13 mouse cellular contexts compared by ENCODE assay signal in the genomic region with DNA sequence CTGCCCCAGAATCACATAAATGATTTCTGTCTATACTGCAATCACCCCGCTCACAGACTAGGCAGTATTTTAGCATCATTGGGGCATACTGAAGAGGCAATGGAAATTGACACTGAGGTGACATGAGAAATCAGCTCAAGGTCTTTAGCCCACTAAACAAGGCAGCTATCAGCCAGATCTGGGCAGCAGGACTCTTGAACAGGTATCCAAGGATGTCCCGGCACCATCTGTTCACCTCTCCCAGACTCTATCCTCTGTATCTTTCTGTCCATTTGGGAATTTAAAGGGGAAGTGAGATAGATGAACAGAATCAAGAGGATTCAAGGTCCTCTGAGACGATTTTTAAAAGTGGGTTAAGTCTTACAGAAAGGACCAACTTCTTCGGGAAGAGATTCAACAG.
"Had no signal": no experiment of that assay in that cellular context is flagged by ENCODE, and none has a peak within 500 bp of the region (broad histone marks: within the 10 kb centered on the region; RNA-seq: fewer than 3 reads in every experiment).

No protein-coding gene starts in this region.

- H3K4me3 ChIP-seq: limb, embryonic 13.5 days; midbrain, embryonic 10.5 days had no signal

- H3K9ac ChIP-seq: limb, embryonic 13.5 days; liver, embryonic 14.5 days had no signal

- DNase-seq: kidney, postnatal 14 days; left cerebral cortex, postnatal 4 days; lung, adult 2 months; lung, postnatal 36 days; right cerebral cortex, adult 18-20 months; spleen, adult 18-20 months; thymus, adult 18-20 months; thymus, postnatal 14 days had no signal

- ATAC-seq: lung, postnatal 0 days; midbrain, embryonic 16.5 days had no signal

- H3K4me2 ChIP-seq: limb, embryonic 13.5 days had no signal

- H3K4me1 ChIP-seq: limb, embryonic 13.5 days had no signal

- H3K36me3 ChIP-seq: limb, embryonic 13.5 days; midbrain, embryonic 10.5 days had no signal

- H3K27me3 ChIP-seq: limb, embryonic 13.5 days had no signal

- H3K9me3 ChIP-seq: limb, embryonic 13.5 days; midbrain, embryonic 10.5 days had no signal

- H3K27ac ChIP-seq: limb, embryonic 13.5 days; liver, embryonic 14.5 days; midbrain, embryonic 10.5 days had no signal
